15 mouse cellular contexts compared by ENCODE assay signal in the genomic region with DNA sequence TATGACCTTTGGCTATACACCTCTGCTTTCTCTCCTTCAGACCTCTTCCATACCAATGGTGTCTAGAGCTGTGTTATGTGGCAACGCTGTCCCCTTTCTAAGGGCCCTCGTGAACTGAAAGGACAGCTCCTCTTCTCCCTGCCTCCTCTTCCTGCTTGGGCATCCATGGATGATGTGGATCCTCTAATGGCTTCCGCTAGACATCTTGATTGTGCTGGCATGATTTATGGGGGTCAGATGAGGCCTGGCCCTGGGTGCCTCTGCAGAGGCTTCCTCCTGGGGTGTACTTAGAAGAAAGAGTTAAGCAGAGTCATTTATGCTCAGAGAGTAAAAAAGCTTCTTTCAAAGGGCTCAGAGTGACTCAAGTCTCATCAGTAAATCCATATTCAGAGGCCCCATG.
"Had no signal": no experiment of that assay in that cellular context is flagged by ENCODE, and none has a peak within 500 bp of the region (broad histone marks: within the 10 kb centered on the region; RNA-seq: fewer than 3 reads in every experiment).

No protein-coding gene starts in this region.

- H3K4me3 ChIP-seq: layer of hippocampus, adult 2 months; limb, embryonic 13.5 days; midbrain, embryonic 15.5 days; neural tube, embryonic 12.5 days; stomach, embryonic 15.5 days had no signal

- H3K9ac ChIP-seq: limb, embryonic 13.5 days; liver, embryonic 14.5 days; midbrain, embryonic 15.5 days; neural tube, embryonic 12.5 days; stomach, embryonic 15.5 days had no signal

- H3K36me3 ChIP-seq: limb, embryonic 13.5 days; midbrain, embryonic 15.5 days; neural tube, embryonic 12.5 days; stomach, embryonic 15.5 days had no signal

- H3K27me3 ChIP-seq: limb, embryonic 13.5 days; midbrain, embryonic 15.5 days; neural tube, embryonic 12.5 days; stomach, embryonic 15.5 days had no signal

- DNase-seq: kidney, adult 9 months; kidney, postnatal 10 days; kidney, postnatal 4 days; left cerebral cortex, postnatal 4 days; lung, adult 18-20 months; retina, postnatal 1 day; right cerebral cortex, postnatal 4 days; thymus, adult 2 months; thymus, postnatal 25 days had no signal

- H3K27ac ChIP-seq: layer of hippocampus, adult 2 months; limb, embryonic 13.5 days; liver, embryonic 14.5 days; midbrain, embryonic 15.5 days; neural tube, embryonic 12.5 days; stomach, embryonic 15.5 days had no signal

- ATAC-seq: midbrain, embryonic 15.5 days had no signal

- H3K9me3 ChIP-seq: limb, embryonic 13.5 days; midbrain, embryonic 15.5 days; neural tube, embryonic 12.5 days; stomach, embryonic 15.5 days had no signal

- H3K4me2 ChIP-seq: limb, embryonic 13.5 days; midbrain, embryonic 15.5 days; neural tube, embryonic 12.5 days; stomach, embryonic 15.5 days had no signal

- H3K4me1 ChIP-seq: stomach, embryonic 15.5 days had no signal
